Mouse (Mus musculus): ENCODE measurements around the gene Vps18. TPM values are rescaled to one million over a fixed set of nuclear protein-coding genes. Genes with fewer than 3 reads are reported as not detected.

Gene Vps18
- polyA plus RNA-seq, 1 experiment from 2014 or later: 6.6 TPM

DNA sequence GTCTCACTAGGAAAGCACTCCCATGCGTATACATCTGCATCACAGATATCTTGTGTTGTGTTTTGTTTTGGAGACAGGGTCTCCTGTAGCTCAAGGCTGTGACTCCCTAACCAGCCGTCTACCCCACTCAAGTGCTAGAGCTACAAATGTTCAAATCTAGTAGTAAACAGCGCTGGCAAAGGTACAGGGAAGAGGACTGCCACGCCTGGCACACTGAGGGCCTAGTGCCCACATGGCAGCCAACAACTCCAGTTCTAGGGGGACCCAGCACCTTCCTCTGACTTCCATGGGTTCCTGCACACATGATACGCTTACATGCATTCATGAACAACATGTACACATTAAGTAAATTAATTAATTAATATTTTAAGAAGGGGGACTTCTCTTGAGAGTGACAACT, 3.7 kb downstream of the Vps18 start:
- WGBS (ENCODE audit: insufficient replicate concordance): 78% methylated on average over 5 of the region's 5 CpGs
- Histone ChIP-seq H3K4me1 (replicated peaks) (peaks cover 25% of the 10 kb centered on the region), H3K4me3 (replicated peaks) (no peak overlapping the region), H3K27ac (no peak overlapping the region), H3K9me3 (replicated peaks) (no peaks in the 10 kb centered on the region), H3K4me2 (no peak overlapping the region), H3K9ac (no peak overlapping the region), H3K36me3 (peaks cover 63% of the 10 kb centered on the region), H3K27me3 (no peaks in the 10 kb centered on the region)
- ATAC-seq (ENCODE audit: low read depth) (no peak), DNase-seq (no peak)

DNA sequence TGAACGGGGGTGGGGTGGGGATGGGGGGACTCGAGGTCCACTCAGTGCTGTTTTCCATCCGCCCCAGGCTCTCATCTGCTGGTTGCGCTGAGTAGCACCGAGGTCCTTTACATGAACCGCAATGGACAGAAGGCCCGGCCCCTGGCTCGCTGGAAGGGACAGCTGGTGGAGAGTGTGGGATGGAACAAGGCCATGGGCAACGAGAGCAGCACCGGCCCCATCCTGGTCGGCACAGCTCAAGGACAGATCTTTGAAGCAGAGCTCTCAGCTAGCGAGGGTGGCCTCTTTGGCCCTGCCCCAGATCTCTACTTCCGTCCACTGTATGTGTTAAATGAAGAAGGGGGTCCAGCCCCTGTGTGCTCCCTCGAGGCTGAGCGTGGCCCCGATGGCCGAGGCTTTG, 4.3 kb downstream of the Vps18 start:
- 81% methylated on average over 17 of the region's 17 CpGs for WGBS (ENCODE audit: insufficient replicate concordance)
- Histone ChIP-seq H3K4me2 (no peak overlapping the region), H3K9me3 (replicated peaks) (no peaks in the 10 kb centered on the region), H3K9ac (no peak overlapping the region), H3K27me3 (no peaks in the 10 kb centered on the region), H3K4me1 (replicated peaks) (peaks cover 21% of the 10 kb centered on the region), H3K27ac (no peak overlapping the region), H3K4me3 (replicated peaks) (no peak overlapping the region), H3K36me3 (peaks cover 69% of the 10 kb centered on the region)
- DNase-seq (no peak), ATAC-seq (ENCODE audit: low read depth) (no peak)

DNA sequence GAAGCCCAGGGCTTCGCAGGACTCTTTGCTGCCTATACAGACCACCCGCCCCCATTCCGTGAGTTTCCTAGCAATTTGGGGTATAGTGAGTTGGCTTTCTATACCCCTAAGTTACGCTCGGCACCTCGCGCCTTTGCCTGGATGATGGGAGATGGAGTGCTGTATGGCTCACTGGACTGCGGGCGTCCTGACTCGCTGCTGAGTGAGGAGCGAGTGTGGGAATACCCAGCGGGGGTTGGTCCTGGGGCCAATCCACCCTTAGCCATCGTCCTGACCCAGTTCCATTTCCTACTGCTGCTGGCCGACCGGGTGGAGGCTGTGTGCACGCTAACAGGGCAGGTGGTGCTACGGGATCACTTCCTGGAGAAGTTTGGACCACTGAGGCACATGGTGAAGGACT, 4.8 kb downstream of the Vps18 start:
- ATAC-seq (ENCODE audit: low read depth) (no peak), DNase-seq (no peak)
- Histone ChIP-seq H3K9me3 (replicated peaks) (no peaks in the 10 kb centered on the region), H3K27me3 (no peaks in the 10 kb centered on the region), H3K36me3 (peaks cover 71% of the 10 kb centered on the region), H3K4me1 (replicated peaks) (peaks cover 16% of the 10 kb centered on the region), H3K27ac (no peak overlapping the region), H3K4me2 (no peak overlapping the region), H3K9ac (no peak overlapping the region), H3K4me3 (replicated peaks) (no peak overlapping the region)
- WGBS (ENCODE audit: insufficient replicate concordance): 90% methylated on average over 17 of the region's 17 CpGs

DNA sequence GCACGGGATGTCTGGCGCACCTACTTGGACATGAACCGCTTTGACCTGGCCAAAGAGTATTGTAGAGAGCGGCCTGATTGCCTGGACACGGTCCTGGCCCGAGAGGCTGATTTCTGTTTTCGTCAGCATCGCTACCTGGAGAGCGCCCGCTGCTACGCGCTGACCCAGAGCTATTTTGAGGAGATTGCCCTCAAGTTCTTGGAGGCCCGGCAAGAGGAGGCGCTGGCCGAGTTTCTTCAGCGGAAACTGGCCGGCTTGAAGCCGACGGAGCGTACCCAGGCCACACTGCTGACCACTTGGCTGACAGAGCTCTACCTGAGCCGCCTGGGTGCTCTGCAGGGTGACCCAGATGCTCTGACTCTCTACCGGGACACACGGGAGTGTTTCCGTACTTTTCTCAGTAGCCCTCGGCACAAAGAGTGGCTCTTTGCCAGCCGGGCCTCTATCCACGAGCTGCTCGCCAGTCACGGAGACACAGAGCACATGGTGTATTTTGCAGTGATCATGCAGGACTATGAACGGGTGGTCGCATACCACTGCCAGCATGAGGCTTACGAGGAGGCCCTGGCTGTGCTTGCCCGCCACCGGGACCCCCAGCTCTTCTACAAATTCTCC, 5.3 kb downstream of the Vps18 start:
- H3K4me2 ChIP-seq: no peak overlapping the region
- H3K36me3 ChIP-seq: peaks cover 76% of the 10 kb centered on the region
- no peaks in the 10 kb centered on the region for H3K9me3 ChIP-seq (replicated peaks)
- H3K9ac ChIP-seq: no peak overlapping the region
- ATAC-seq (ENCODE audit: low read depth): no peak
- H3K4me1 ChIP-seq (replicated peaks): peaks cover 19% of the 10 kb centered on the region
- H3K27ac ChIP-seq: no peak overlapping the region
- no peaks in the 10 kb centered on the region for H3K27me3 ChIP-seq
- no peak overlapping the region for H3K4me3 ChIP-seq (replicated peaks)
- WGBS (ENCODE audit: insufficient replicate concordance): 90% methylated on average over 34 of the region's 34 CpGs
- no peak for DNase-seq

DNA sequence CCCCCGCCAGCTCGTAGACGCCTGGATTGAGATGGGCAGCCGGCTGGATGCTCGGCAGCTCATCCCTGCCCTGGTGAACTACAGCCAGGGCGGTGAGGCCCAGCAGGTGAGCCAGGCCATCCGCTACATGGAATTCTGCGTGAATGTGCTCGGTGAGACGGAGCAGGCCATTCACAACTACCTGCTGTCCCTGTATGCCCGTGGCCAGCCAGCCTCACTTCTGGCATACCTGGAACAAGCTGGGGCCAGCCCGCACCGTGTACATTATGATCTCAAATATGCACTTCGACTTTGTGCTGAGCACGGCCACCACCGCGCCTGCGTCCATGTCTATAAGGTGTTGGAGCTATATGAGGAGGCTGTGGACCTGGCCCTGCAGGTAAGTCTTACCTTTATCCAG, 5.9 kb downstream of the Vps18 start:
- DNase-seq (no peak), ATAC-seq (ENCODE audit: low read depth) (no peak)
- H3K4me2 ChIP-seq: no peak overlapping the region
- H3K27ac ChIP-seq: no peak overlapping the region
- H3K9ac ChIP-seq: no peak overlapping the region
- H3K9me3 ChIP-seq (replicated peaks): no peaks in the 10 kb centered on the region
- H3K4me1 ChIP-seq (replicated peaks): peaks cover 19% of the 10 kb centered on the region
- no peaks in the 10 kb centered on the region for H3K27me3 ChIP-seq
- no peak overlapping the region for H3K4me3 ChIP-seq (replicated peaks)
- H3K36me3 ChIP-seq: peaks cover 81% of the 10 kb centered on the region
- WGBS (ENCODE audit: insufficient replicate concordance): 88% methylated on average over 18 of the region's 18 CpGs

DNA sequence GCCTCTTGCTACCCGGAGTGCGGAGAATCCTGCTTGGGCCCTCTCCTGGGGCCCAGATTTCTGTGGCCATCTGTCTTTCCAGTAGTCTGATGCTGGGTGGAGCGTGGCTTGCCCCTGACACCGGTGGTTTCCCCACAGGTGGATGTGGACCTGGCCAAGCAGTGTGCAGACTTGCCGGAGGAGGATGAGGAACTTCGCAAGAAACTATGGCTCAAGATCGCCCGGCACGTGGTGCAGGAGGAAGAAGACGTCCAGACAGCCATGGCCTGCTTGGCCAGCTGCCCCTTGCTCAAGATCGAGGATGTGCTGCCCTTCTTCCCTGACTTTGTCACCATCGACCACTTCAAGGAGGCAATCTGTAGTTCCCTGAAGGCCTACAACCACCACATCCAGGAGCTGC, 8.2 kb downstream of the Vps18 start:
- Histone ChIP-seq H3K36me3 (peaks cover 68% of the 10 kb centered on the region), H3K4me2 (no peak overlapping the region), H3K9me3 (replicated peaks) (no peaks in the 10 kb centered on the region), H3K27ac (no peak overlapping the region), H3K4me1 (replicated peaks) (peaks cover 33% of the 10 kb centered on the region), H3K27me3 (no peaks in the 10 kb centered on the region), H3K9ac (no peak overlapping the region), H3K4me3 (replicated peaks) (no peak overlapping the region)
- DNase-seq: no peak
- WGBS (ENCODE audit: insufficient replicate concordance): 84% methylated on average over 12 of the region's 12 CpGs
- ATAC-seq (ENCODE audit: low read depth): no peak

DNA sequence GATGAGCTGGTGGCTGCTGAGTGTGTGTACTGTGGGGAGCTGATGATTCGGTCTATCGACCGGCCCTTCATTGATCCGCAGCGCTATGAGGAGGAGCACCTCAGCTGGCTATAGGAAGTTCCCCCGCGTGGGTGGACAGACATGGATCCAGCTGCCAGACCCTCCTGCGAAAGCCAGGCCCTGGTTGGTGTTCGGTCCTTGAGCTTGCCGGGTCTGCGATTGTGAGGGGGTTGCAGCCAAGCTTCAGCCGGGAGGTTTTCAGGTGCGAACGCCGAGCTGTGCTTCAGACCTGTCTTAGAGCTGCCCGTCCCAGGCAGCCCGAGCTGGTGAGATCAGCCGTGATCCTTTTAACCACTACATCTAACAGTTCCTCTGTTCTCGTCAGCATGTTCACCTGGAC, 9.0 kb downstream of the Vps18 start:
- Histone ChIP-seq H3K4me2 (no peak overlapping the region), H3K9me3 (replicated peaks) (no peaks in the 10 kb centered on the region), H3K9ac (no peak overlapping the region), H3K27me3 (no peaks in the 10 kb centered on the region), H3K4me3 (replicated peaks) (no peak overlapping the region), H3K4me1 (replicated peaks) (peaks cover 41% of the 10 kb centered on the region), H3K36me3 (peaks cover 60% of the 10 kb centered on the region), H3K27ac (no peak overlapping the region)
- DNase-seq (no peak), ATAC-seq (ENCODE audit: low read depth) (no peak)
- 85% methylated on average over 19 of the region's 19 CpGs for whole genome bisulfite sequencing (ENCODE audit: insufficient replicate concordance)

DNA sequence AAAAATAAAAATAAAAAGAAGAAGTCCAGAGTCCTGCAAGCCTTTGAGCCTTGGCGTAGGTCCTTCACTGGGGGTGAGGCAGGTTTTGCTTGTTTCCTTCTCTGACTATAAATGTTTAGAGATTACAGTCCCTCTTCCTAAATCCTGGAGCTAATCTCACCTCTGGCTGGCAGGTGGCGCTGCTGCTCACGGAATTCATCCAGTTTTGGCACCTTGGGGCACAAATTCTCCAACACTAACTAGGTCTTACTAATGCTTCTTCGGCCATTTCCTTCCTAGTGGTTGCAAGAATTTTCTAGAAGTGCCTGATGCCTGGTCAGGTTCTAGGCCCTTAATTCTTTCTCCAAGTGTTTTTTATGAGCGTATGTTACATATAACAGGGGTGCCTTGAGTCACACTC, 9.8 kb downstream of the Vps18 start:
- DNase-seq (peak; percentile 49), ATAC-seq (ENCODE audit: low read depth) (no peak)
- Histone ChIP-seq H3K9ac (no peak overlapping the region; the same call in 1 of the 2 replicates), H3K4me2 (no peak overlapping the region), H3K4me1 (replicated peaks) (peaks cover 49% of the 10 kb centered on the region), H3K27ac (no peak overlapping the region), H3K27me3 (no peaks in the 10 kb centered on the region), H3K9me3 (replicated peaks) (no peaks in the 10 kb centered on the region), H3K4me3 (replicated peaks) (no peak overlapping the region), H3K36me3 (peaks cover 52% of the 10 kb centered on the region)
- 33% methylated on average over 5 of the region's 5 CpGs for WGBS (ENCODE audit: insufficient replicate concordance)

DNA sequence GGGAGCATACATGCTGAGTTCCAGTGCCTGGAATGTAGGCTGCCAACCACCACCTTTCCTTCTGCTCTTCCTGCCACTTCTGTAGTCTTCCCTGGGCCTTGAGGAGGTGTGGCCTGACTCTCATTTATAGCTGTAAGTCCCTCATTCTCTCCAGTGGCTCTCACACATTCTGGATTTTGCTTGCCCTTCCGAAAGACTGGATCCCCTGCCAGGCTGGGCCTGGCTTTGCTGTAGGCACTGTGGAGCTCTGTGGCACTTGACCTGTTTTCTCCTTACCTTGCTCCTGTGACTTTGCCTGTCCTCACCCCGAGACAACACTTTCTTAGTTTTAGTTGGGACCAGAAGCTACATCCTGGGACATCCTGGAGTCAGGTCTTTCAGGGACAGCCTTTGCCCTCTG, 10.3 kb downstream of the Vps18 start:
- WGBS (ENCODE audit: insufficient replicate concordance): 76% methylated on average over 2 of the region's 2 CpGs
- no peaks in the 10 kb centered on the region for H3K27me3 ChIP-seq
- no peak overlapping the region for H3K4me2 ChIP-seq
- H3K36me3 ChIP-seq: peaks cover 47% of the 10 kb centered on the region
- H3K27ac ChIP-seq: no peak overlapping the region
- H3K4me1 ChIP-seq (replicated peaks): peaks cover 54% of the 10 kb centered on the region
- peak overlapping the region; percentile 22; the same call in 1 of the 2 replicates for H3K9ac ChIP-seq
- DNase-seq: no peak
- ATAC-seq (ENCODE audit: low read depth): no peak
- H3K9me3 ChIP-seq (replicated peaks): no peaks in the 10 kb centered on the region
- H3K4me3 ChIP-seq (replicated peaks): no peak overlapping the region

DNA sequence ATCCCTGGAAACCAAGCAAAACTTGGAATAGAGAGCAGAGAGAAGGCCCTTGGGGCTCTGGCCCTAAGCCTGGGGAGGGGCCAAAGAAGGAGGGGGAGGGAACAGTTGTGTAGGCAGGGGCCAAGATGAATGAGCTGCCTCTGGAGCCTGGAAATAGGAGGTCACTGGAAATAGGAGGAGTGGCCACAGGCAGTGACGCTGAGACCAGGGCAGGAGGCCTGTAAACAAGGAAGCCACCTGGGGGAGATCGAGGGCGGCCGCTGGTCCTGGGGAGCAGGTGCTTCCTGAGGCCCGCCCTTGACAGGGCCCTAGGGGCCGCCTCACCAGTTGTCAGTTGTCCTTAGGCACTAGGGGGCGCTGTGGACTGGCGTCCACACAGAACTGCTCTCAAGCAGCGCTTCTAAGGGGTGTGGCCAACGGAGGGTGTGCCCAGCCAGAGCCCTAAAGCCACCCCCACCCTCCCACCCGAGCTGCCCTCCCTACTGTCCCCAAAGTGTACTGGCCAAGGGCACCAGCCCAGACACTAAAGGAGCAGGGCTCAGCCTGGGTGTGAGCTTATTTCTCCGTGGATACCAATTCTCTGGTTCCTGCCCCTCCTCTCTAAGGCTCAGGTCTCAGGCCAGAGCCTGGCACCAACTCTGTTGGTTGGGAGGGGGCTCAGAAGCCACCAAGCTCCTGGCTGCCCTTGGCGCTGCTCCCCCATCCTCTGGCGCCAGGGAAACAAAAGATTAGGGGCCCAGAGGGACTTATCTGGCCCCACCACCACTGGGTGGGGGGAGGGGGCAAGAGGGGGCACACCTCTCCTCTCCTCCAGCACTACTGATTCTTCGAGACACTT, 11.7 kb downstream of the Vps18 start:
- Histone ChIP-seq H3K36me3 (peaks cover 34% of the 10 kb centered on the region), H3K4me3 (replicated peaks) (peak overlapping the region; percentile 48), H3K9ac (peak overlapping the region; percentile 61), H3K4me1 (replicated peaks) (peaks cover 68% of the 10 kb centered on the region), H3K27me3 (no peaks in the 10 kb centered on the region), H3K9me3 (replicated peaks) (no peaks in the 10 kb centered on the region), H3K4me2 (peak overlapping the region; percentile 78), H3K27ac (peak overlapping the region; percentile 76)
- ATAC-seq (ENCODE audit: low read depth): peak; percentile 89
- peak; percentile 81 for DNase-seq
- 0% methylated on average over 15 of the region's 15 CpGs for WGBS (ENCODE audit: insufficient replicate concordance)

DNA sequence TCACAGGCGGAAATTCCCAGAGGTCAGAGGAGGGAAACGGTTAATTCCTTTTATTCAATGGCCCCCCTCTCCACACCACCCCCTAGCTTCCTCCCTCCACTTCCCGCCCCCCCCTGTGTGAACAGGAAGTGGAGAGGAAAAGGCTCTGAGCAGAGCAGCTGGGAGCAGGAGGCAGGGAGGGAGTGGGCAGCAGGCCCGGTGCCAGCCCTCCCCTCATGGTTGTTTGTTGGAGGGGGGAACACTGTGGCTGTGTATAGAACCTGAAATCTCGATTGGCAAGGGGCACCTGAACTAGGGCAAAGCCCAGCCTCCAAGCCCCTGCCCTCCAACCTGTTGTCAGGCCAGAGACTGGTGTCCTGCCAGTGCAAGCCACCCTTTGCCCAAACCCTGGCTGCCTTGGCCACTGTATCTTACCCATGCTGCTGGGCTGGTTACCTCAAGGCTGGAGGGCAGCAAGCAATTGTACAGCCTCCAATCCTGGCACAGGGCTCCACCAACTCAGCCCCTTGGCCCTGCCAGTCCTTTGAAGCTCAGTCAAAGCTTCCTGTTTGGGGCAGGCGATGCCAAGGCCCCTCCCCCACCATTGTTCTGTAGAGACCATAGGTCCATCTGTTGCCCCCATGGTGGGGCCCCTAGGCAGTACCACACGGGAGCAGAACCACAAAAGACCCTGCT, 12.4 kb downstream of the Vps18 start:
- H3K4me1 ChIP-seq (replicated peaks): peaks cover 75% of the 10 kb centered on the region
- DNase-seq: no peak

More for the DNA sequence above, 12.4 kb downstream of the Vps18 start:
- H3K27ac ChIP-seq: peak overlapping the region; percentile 76
- peak; percentile 2; the same call in 1 of the 2 replicates for ATAC-seq (ENCODE audit: low read depth)
- H3K27me3 ChIP-seq: no peaks in the 10 kb centered on the region
- 17% methylated on average over 7 of the region's 7 CpGs for WGBS (ENCODE audit: insufficient replicate concordance)
- H3K4me3 ChIP-seq (replicated peaks): peak overlapping the region; percentile 48
- no peaks in the 10 kb centered on the region for H3K9me3 ChIP-seq (replicated peaks)
- peak overlapping the region; percentile 78 for H3K4me2 ChIP-seq
- peaks cover 29% of the 10 kb centered on the region for H3K36me3 ChIP-seq
- H3K9ac ChIP-seq: peak overlapping the region; percentile 61
